Mouse (Mus musculus): ENCODE results near the gene Hadha. TPM values are rescaled to one million over a fixed set of nuclear protein-coding genes. Genes with fewer than 3 reads are reported as not detected.

Gene Hadha
- total and polyA plus RNA-seq, 3 experiments: 76.0 to 117 (median 83.0) TPM

DNA sequence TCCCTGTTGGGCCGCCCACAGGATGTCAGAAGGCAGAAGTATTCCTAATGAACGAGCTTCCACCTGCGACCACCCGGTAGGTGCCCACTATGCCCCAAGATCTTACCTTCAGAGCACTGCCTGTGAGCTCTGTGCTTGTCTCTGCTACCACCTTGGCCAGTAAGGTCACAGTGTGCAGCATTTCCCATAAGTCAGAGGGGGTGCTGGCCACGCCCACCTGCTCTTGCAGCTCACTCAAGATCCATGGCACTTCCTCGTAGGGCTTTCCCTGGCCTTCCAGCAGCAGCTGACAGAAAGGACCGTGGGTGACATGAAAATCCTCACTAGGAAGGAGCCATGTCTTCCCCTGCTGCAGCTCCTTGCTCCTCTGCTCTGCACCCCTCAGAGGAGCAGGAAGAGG, 43.3 kb upstream of the Hadha start (continued):
- TF ChIP-seq MEF2A (IDR thresholded peaks at IDR 0.05; ENCODE audit: borderline replicate concordance, low read depth, low read length): no peak
- peak; percentile 72 for TF ChIP-seq NELFE (IDR thresholded peaks at IDR 0.05; ENCODE audit: low read depth, low read length)
- no peak for TF ChIP-seq SIN3A (IDR thresholded peaks at IDR 0.05; ENCODE audit: low read length)
- peak; percentile 52 for TF ChIP-seq TBP (conservative IDR thresholded peaks at IDR 0.05; ENCODE audit: low read depth, low read length)
- TF ChIP-seq UBTF (IDR thresholded peaks at IDR 0.05; ENCODE audit: low read depth, low read length): no peak
- no peak for TF ChIP-seq CHD2 (IDR thresholded peaks at IDR 0.05; ENCODE audit: low read length)
- TF ChIP-seq BHLHE40 (IDR thresholded peaks at IDR 0.05; ENCODE audit: low read depth, low read length): no peak
- peak; percentile 81 for TF ChIP-seq POLR2A (IDR thresholded peaks at IDR 0.05; ENCODE audit: low read depth, low read length)
- TF ChIP-seq MYC (IDR thresholded peaks at IDR 0.05; ENCODE audit: low read depth, low read length): no peak
- no peak for TF ChIP-seq MAFK (IDR thresholded peaks at IDR 0.05; ENCODE audit: insufficient replicate concordance, low read length)
- no peak for TF ChIP-seq MAZ (IDR thresholded peaks at IDR 0.05; ENCODE audit: low read depth, low read length)
- no peak for TF ChIP-seq USF1 (IDR thresholded peaks at IDR 0.05; ENCODE audit: low read depth, low read length)
- no peak for TF ChIP-seq JUN (IDR thresholded peaks at IDR 0.05; ENCODE audit: insufficient read depth, low read depth, low read length)
- no peak for TF ChIP-seq SMC3 (IDR thresholded peaks at IDR 0.05; ENCODE audit: low read depth, low read length)
- TF ChIP-seq TCF12 (IDR thresholded peaks at IDR 0.05; ENCODE audit: low read depth, low read length): peak; percentile 65; the same call in 1 of the 2 replicates
- no peak for TF ChIP-seq RCOR1 (conservative IDR thresholded peaks at IDR 0.05; ENCODE audit: low read depth, low read length)
- TF ChIP-seq ZMIZ1 (IDR thresholded peaks at IDR 0.05; ENCODE audit: low read depth, low read length): peak; percentile 31; the same call in 1 of the 2 replicates
- no peak for TF ChIP-seq USF2 (conservative IDR thresholded peaks at IDR 0.05; ENCODE audit: low read depth, low read length)
- TF ChIP-seq PAX5 (IDR thresholded peaks at IDR 0.05; ENCODE audit: low read length): no peak

DNA sequence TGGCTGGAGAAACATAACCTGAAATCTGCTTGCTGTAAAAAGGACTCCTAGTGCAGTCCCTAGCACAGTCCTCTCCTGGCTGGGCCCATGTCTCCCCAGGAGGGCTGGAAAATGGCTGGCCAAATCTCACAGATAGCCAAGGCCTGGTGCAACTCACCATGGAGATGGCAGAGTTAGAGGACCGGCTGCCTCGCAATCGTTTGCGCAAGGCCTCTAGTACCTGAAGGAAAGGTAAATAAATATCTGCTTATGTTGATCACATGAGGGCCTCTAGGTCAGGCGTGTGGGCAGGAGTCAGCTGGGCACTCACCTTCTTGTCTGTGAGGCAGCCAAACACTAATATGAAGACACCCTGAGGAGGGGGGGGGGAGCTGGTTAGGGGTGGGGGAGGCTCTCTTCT, 40.4 kb upstream of the Hadha start:
- no peaks in the 10 kb centered on the region for H3K79me2 ChIP-seq (replicated peaks; ENCODE audit: control insufficient read depth, extremely low read depth, insufficient read depth, poor library complexity, severe bottlenecking)
- in situ Hi-C loops (cut with MboI; ENCODE audit: low pct_ligation_motif_present, low pct_unique_long_range_greater_than_20kb, low sequenced_read_pairs) (no loop called here), dilution Hi-C loops (cut with MboI; ENCODE audit: extremely low pct_ligation_motif_present, extremely low pct_unique_long_range_greater_than_20kb, low sequenced_read_pairs) (no loop called here)
- H3K27me3 ChIP-seq (replicated peaks): no peaks in the 10 kb centered on the region
- no peaks in the 10 kb centered on the region for H3K9me3 ChIP-seq (replicated peaks; ENCODE audit: low read length)
- no peak overlapping the region for H3K4me3 ChIP-seq (replicated peaks in 1 of 3; ENCODE audit: low read depth in 2 of 3, low read length in 2 of 3, poor library complexity in 1 of 3)
- no peak overlapping the region for H3K27ac ChIP-seq (ENCODE audit: insufficient read depth, low read depth)
- H3K4me1 ChIP-seq (ENCODE audit: control insufficient read depth in 1 of 2, insufficient read depth in 2 of 2): peaks cover 13 to 32% of the 10 kb centered on the region in 2 experiments
- no peak for DNase-seq (ENCODE audit: extremely low read depth)
- H3K36me3 ChIP-seq (replicated peaks in 1 of 2; ENCODE audit: control insufficient read depth in 1 of 2, insufficient read depth in 1 of 2, low read length in 1 of 2): peaks cover 0 to 22% of the 10 kb centered on the region in 2 experiments
- H3K9ac ChIP-seq (ENCODE audit: insufficient read depth, low read depth): no peak overlapping the region
- TF ChIP-seq ELF1 (IDR thresholded peaks at IDR 0.05; ENCODE audit: low read depth, low read length): no peak
- TF ChIP-seq BHLHE40 (IDR thresholded peaks at IDR 0.05; ENCODE audit: low read depth, low read length): no peak
- TF ChIP-seq HCFC1 (IDR thresholded peaks at IDR 0.05; ENCODE audit: low read depth, low read length): no peak
- TF ChIP-seq PAX5 (IDR thresholded peaks at IDR 0.05; ENCODE audit: low read length): no peak
- TF ChIP-seq TCF12 (IDR thresholded peaks at IDR 0.05; ENCODE audit: low read depth, low read length): no peak
- TF ChIP-seq EP300 (IDR thresholded peaks at IDR 0.05; ENCODE audit: low read length): no peak
- no peak for TF ChIP-seq ZNF384 (IDR thresholded peaks at IDR 0.05; ENCODE audit: low read depth, low read length)
- no peak for TF ChIP-seq SIN3A (IDR thresholded peaks at IDR 0.05; ENCODE audit: low read length)
- TF ChIP-seq USF1 (IDR thresholded peaks at IDR 0.05; ENCODE audit: low read depth, low read length): no peak
- TF ChIP-seq IRF4 (IDR thresholded peaks at IDR 0.05; ENCODE audit: low read depth, low read length): no peak
- TF ChIP-seq TBP (conservative IDR thresholded peaks at IDR 0.05; ENCODE audit: low read depth, low read length): no peak
- no peak overlapping the region for H3K4me2 ChIP-seq (ENCODE audit: insufficient read depth, low read depth, poor library complexity, severe bottlenecking)

Data from CH12.LX (cell line).